Mouse (Mus musculus): ENCODE results near the gene Ciapin1.

- TF ChIP-seq CTCF (IDR thresholded peaks at IDR 0.05; ENCODE audit: insufficient read depth, low read length): peak; percentile 38; the same call in 1 of the 2 replicates
- TF ChIP-seq POLR2A (IDR thresholded peaks at IDR 0.05; ENCODE audit: borderline replicate concordance, extremely low read depth, low read depth, low read length): no peak
Observed at GRCm38 (mm10) chr8:94812645-94813098, 25.5 kb downstream of the Ciapin1 start.

Measured in lung, adult 2 months (tissue).